Mouse (Mus musculus): ENCODE results near the gene Il1rapl2. TPM values are rescaled to one million over a fixed set of nuclear protein-coding genes. Genes with fewer than 3 reads are reported as not detected.

The Il1rapl2 gene
- total RNA-seq (2022): not detected

DNA sequence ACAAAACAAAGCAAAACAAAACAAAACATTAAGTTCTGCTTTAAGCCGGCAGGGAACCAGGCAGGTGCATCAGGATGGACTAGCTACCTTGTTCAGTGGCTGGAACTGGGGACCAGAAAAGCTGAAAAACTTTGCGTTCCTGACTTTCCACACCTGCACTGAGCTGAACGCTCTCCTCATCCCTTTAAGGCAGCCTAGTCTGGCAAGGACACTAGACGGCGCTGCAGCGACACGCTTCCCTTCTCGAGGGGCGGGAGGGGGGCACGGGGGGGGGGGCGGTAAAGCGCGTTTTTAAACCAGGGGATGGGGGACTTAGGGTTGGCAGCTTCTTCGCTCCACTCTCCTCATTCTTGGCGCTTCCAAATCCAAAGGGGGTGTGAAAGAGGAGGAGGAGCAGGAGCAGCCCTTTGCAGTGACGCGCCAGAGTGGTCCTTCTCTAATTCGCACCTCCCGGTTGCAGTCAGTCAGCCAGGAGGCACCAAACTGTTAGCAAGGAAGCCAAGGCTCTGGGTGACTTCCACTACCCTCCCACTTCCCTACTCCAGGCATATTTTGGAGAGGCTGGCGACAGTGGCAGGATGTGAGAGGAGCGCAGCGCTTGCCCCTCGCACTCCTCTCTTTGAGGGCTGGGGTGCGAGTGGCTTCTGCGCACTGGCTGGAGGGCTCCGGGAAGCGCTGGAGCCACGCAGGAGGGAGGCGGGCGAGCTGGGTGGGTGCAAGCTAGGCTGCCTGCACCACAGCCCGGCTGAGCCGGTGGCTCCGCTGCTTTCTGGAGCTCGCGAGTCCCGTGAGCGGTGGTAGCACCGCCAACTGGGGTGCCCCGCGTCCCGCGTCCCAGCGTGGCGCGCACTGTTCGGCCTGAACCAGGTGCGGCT is at the start of gene Il1rapl2:
TSS of gene Il1rapl2 (plus strand) at position 288 of the 875 bp plus-strand sequence.
- no peak for DNase-seq (ENCODE audit: low spot score)

DNA sequence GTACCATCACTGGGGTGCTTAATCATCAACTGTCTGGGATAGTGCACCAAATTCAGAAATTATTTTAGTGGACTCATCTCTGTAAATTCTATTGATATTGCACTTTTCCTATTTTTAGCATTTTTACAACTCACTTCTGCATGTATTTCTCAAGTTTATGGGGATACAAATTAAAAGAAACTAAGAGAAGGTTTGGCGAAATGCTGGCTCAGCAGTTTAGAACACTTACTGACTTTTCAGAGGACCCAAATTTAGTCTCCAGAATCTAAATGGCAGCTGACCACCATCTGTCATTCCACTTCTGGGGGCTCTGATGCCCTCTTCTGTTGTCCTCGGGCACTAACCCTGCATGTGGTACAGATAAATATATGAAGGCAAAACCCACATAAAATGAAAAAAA is 22.1 kb upstream of the Il1rapl2 start:
- DNase-seq (ENCODE audit: low spot score): no peak

DNA sequence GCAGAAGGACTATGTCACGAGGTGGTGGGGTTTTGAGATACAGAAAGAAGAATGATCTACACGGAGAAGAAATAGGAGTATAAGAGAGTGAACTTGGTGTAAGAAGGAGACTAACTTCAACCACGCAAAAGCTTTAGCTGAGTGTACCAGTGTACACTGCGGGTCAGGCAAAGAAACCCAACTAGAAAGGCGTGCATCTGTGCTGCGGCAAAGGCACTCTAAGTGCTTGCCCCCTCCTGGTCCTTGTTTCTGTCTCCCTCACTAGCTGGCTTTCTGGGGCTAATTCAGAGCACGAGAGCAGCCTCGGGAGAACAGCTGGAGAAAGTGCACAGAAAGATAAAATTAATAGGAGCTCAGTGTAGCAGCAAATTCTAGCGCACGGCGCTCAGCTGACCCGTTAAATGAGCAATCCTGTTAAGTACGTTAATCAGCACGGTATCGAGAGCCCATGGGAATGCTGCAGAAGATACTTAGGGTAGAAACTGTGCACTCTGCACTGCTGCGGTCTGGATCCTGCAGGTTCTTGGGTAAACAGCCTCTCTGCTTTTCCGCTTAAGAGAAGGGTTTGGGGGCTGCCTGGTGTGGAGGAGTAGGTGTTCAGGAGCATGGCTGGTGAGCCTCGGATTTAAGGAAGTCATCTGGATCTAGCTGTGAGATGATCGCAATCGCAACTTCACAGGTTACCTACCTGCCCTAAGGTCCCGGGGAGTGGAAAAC is 778 bp upstream of the Il1rapl2 start:
- DNase-seq (ENCODE audit: low spot score): no peak

GRCm38 (mm10) chrX:137582656-137583055 is 12.2 kb downstream of the Il1rapl2 start:
- no peak for DNase-seq (ENCODE audit: low spot score)

GRCm38 (mm10) chrX:137620697-137621096 is 50.3 kb downstream of the Il1rapl2 start:
- DNase-seq (ENCODE audit: low spot score): no peak

- DNase-seq (ENCODE audit: low spot score): peak; percentile 0
Measured at GRCm38 (mm10) chrX:137667011-137667410, 96.6 kb downstream of the Il1rapl2 start.

DNA sequence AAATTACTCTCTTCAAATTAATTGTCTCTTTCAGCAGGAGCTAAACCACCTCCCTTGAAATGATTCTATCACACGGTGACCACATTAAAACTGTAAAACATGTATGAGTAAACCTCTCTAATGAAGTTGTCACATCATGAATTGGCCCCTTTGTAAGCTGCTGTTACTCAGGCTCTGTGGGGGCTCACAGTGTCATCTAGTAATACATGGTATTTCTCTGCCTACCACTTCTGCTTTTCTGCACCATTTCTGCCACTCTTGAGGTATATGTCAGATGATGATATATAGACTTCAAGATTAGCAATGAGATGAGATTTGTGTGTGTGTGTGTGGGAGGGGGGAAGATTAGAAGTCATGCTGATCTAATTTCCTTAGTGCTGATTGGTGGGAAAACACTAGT is 117.6 kb downstream of the Il1rapl2 start:
- no peak for DNase-seq (ENCODE audit: low spot score)

GRCm38 (mm10) chrX:137700006-137700405 is 129.6 kb downstream of the Il1rapl2 start:
- no peak for DNase-seq (ENCODE audit: low spot score)

DNA sequence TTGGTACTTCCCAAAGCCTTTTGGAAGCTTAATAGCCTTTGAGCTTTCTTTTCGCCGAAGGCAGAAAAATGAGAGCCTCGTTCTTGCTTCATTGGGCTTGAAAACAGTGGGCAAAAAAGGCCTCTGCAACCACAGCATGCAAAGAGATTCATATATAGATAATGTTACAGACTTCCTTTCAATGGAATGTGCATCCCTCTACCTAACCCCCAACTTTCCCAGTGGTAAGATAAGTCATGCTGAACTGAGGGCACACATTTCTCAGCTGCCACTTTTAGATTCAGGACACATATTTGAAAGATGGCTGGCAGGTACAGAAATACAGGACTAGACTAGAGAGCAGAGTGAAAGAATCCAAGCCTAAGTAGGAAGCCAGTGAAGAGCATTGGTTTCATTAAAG is 185.1 kb downstream of the Il1rapl2 start:
- DNase-seq (ENCODE audit: low spot score): no peak

DNA sequence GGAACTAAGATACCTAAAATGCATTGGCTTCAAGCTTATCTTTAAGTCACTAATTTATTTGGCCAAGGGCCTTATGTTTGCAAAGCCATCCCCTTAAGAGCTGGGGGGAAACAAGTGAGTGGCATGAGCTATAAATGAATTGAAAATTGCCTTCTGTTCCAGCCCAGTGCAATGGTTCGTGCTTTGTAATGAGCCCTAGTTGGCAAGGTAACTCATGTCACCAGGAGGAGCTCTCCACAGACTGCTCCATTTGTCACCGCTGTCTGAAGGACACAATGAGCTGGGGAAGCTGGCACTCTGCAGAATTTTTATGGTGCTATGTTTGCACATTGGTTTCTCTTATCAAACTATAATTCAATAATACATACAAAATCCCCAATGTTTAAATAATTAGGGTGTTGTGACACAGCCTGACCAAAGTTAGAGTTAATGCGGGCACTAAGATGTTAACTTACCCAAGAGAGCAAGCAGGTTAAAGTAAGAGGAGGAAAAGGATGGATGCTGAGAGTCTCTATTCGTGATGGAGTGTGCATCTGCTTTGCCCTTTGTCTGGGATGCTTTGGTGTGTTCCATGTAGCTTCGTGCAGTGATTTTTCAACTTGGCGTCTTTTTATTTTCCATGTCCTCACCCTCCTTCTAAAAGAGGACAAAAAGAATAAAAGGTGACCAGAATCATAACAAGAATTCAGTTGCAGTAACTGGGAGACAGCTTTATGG is 235.2 kb downstream of the Il1rapl2 start:
- no peak for DNase-seq (ENCODE audit: low spot score)

- no peak for DNase-seq (ENCODE audit: low spot score)
Measured at GRCm38 (mm10) chrX:137806231-137807114, 236.1 kb downstream of the Il1rapl2 start.

DNA sequence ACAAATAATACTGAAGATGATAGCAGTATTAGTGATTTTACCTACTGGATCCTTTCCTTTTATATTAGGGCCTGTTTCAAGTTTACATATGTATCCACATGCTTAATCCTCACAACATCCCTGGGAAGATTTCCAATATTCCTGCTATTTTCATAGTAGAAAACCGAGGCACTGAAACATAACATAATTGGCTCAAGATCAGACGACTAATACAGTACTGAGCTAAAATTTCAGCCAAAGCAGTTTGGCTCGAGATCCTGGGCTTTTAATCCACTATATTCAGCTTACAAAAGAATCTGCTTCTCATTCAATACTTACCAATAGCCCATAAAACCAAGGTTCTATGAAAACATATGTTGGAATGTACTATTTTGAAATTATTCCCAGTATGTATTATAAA is 239.1 kb downstream of the Il1rapl2 start:
- DNase-seq (ENCODE audit: low spot score): no peak

DNA sequence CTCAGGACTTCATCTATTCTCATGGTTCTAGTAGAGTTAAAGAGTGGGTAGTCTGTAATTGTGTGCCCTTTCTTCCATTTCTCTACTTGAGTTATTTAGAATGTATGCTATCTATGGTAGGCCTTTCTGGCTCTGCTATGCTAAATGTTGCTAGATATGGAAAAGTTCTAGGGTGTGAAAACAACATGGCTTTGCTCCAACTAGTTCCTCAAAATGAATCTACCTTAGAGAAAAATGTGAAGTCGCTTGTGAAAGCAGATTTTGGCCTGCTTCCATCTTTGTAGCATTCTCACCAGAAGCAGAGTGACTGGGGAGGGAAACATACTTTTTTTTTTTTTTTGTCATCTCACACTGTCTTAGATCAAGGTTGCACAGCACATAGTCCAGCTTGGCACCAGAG is 241.7 kb downstream of the Il1rapl2 start:
- DNase-seq (ENCODE audit: low spot score): no peak

DNA sequence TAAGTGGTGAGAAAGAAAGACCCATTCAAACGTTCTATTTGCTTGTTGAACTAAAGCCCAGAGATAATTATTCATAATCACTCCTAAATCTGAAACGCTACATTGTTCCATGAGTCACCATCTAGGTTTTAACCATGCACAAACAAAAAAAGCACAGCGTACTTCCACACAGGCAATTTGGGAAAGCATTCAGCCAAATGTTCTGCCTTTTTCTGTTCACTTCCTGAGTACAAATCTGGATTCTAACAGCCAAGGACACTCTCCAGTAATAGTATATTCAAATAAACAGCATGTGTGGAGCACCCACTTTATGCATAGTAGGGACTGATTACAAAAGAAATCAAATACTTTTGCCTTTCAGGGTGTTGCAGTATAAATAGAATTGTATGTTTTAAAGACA is 278.5 kb downstream of the Il1rapl2 start:
- DNase-seq (ENCODE audit: low spot score): no peak

DNA sequence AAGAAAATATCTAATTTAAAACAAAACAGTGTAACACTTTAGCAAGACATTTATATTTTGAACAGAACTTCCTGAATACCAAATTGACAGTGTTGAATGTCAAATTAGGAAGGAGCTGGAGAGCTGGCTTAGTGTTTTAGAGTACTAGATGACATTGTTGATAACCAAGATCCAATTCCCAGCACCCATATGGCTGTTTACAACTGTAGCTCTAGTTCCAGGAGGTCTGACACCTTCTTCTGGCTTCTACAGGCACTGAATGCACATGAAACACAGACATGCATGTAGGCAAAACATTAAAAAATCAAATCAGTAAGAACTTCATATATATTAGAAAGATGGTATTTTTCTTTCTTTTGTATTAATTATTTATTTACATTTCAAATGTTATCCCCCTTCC is 353.1 kb downstream of the Il1rapl2 start:
- DNase-seq (ENCODE audit: low spot score): no peak

DNA sequence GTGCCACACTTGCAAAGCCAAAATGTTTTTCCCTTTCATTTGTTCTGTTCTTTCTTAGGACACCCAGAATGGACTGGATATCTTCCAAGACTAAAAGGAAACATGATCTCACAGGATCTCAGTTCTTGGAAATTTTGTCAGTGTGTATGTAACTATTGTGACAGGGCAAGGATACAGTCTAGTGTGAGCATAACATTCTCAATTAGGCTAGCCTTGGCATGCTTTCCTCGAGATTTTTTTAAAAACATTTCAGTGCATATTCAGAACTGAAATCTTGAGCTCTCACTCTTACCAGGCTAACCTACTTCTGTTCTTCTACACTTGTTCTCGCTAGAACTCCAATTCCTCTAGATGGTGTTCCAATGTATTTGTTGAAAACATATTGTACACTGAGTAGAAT is 356.4 kb downstream of the Il1rapl2 start:
- no peak for DNase-seq (ENCODE audit: low spot score)

- DNase-seq (ENCODE audit: low spot score): no peak
Measured at GRCm38 (mm10) chrX:137947741-137948140, 377.3 kb downstream of the Il1rapl2 start.

- no peak for DNase-seq (ENCODE audit: low spot score)
Measured at GRCm38 (mm10) chrX:137971306-137971705, 400.9 kb downstream of the Il1rapl2 start.

GRCm38 (mm10) chrX:138043113-138043512 is 472.7 kb downstream of the Il1rapl2 start:
- DNase-seq (ENCODE audit: low spot score): no peak

DNA sequence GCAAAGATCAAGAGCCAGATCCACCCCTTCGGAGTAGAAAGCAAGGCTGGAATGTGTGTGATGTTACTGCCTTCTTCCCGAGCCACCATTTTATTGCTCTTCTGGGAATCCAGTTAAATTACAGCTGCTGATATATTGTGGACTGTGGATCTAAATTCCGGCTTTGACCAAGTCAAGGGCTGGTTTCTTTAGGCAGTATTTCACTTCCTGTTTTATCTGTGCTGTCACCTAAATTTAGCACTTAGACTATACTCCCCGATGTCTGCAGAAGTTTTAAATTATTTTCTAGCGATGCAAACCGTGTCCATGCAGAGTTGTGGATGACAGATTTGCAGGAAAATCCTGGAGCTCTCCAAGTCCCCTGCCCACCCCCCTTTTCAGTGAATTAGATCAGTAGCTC is 533.5 kb downstream of the Il1rapl2 start:
- DNase-seq (ENCODE audit: low spot score): no peak

- no peak for DNase-seq (ENCODE audit: low spot score)
Measured at GRCm38 (mm10) chrX:138104668-138105067, 534.3 kb downstream of the Il1rapl2 start.
